Mouse (Mus musculus) forebrain, embryonic 10.5 days (tissue): Measurements from ENCODE around the gene Gpr4. TPM values are rescaled to one million over a fixed set of nuclear protein-coding genes. Genes with fewer than 3 reads are reported as not detected.
A peak's percentile ranks its signal among the peaks of the same experiment; 100 is the strongest.

ENCODE experiments used
- DNase-seq: peaks from one replicate; pipeline ENCODE4 v3.0.0-alpha.2; 2017; ENCODE audit warnings: low spot score; ENCODE audit errors: extremely low spot score
- H3K27ac ChIP-seq: fragments of 300-500 bp; sonication (generic); 2 replicates; pipeline ENCODE4 v1.5.1; 2016; ENCODE audit warnings: mild to moderate bottlenecking
- H3K27me3 ChIP-seq: fragments of 300-500 bp; sonication (generic); 2 replicates; pipeline ENCODE4 v1.6.1; 2016; ENCODE audit warnings: mild to moderate bottlenecking; ENCODE audit not compliant: poor library complexity, severe bottlenecking
- H3K36me3 ChIP-seq: fragments of 300-500 bp; sonication (generic); replicated peaks from 2 replicates; pipeline ENCODE4 v1.6.1; 2016; ENCODE audit warnings: mild to moderate bottlenecking, moderate library complexity
- H3K4me1 ChIP-seq: fragments of 300-500 bp; sonication (generic); 2 replicates; pipeline ENCODE4 v1.6.1; 2016
- H3K4me3 ChIP-seq: fragments of 300-500 bp; sonication (generic); 2 replicates; pipeline ENCODE4 v1.5.1; 2016; ENCODE audit warnings: mild to moderate bottlenecking, moderate library complexity
- H3K9me3 ChIP-seq: fragments of 300-500 bp; sonication (generic); 2 replicates; pipeline ENCODE4 v1.6.1; 2016; ENCODE audit warnings: mild to moderate bottlenecking, moderate library complexity
- WGBS: fragments of 180-500 bp; shearing (Covaris S2); methylation state at CpG from one replicate; pipeline ENCODE4 v1.1.7; 2016; 5-methylcytosine and 5-hydroxymethylcytosine counted together
- polyA plus RNA-seq: library from polyadenylated mRNA; unstranded; fragments of >200 nt; fragmentation: Nextera tagmentation; extraction: Ambion mirVana; gene quantifications from 2 replicates; pipeline ENCODE4 v1.2.1, GENCODE M21; 2016

Gene Gpr4
- polyA plus RNA-seq, 1 experiment from 2014 or later: 1.6 TPM

DNA sequence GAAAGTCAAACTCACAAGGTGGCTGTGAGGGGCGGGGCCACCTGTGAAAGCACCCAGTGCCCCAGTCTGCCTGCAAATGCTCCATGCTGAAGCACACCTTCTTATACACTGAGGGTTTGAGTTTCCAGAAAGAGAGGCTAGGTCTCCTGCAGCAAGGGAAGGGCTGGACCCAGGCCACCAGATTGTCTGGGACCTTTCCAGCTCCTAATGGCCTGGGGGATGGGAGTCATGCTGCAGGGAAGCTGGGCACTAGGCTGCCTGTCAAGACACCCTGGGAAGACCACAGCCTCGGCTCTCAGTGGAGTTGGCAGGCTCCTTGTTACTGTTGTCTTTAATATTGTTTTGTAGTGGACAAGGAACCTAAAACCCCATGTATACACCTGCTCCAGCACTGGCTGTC, 24.1 kb downstream of the Gpr4 start:
- no peak overlapping the region for H3K27ac ChIP-seq
- 83% methylated on average over 2 of the region's 2 CpGs for WGBS
- H3K9me3 ChIP-seq: no peaks in the 10 kb centered on the region

DNA sequence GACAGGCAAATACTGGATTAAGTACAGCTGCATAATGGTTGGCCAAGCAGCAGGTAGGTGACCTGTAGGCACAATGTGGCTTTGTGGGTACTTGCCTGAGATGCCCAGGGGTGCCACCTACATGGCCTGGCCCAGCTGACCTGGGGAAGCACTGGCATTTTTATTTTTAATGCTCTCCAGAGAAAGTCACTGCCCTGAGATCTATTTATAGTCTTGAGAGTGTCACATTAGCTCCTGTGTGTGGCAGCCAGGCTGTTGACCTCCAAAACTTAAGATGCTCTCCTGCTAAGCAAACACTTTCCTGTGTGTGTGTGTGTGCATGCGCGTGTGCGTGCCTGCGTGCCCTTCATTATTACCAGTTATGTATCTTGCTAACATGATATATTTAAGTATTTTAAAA, 26.0 kb downstream of the Gpr4 start:
- 97% methylated on average over 4 of the region's 4 CpGs for WGBS
- H3K36me3 ChIP-seq: peaks cover 28% of the 10 kb centered on the region
- no peaks in the 10 kb centered on the region for H3K27me3 ChIP-seq
- H3K9me3 ChIP-seq: no peaks in the 10 kb centered on the region
- DNase-seq: no peak
- H3K4me1 ChIP-seq: peaks cover 13% of the 10 kb centered on the region
- H3K27ac ChIP-seq: no peak overlapping the region
- no peak overlapping the region for H3K4me3 ChIP-seq

More for the DNA sequence above, 24.1 kb downstream of the Gpr4 start:
- H3K4me3 ChIP-seq: no peak overlapping the region
- peaks cover 13% of the 10 kb centered on the region for H3K4me1 ChIP-seq
- peaks cover 47% of the 10 kb centered on the region for H3K36me3 ChIP-seq
- no peaks in the 10 kb centered on the region for H3K27me3 ChIP-seq
- DNase-seq: no peak

DNA sequence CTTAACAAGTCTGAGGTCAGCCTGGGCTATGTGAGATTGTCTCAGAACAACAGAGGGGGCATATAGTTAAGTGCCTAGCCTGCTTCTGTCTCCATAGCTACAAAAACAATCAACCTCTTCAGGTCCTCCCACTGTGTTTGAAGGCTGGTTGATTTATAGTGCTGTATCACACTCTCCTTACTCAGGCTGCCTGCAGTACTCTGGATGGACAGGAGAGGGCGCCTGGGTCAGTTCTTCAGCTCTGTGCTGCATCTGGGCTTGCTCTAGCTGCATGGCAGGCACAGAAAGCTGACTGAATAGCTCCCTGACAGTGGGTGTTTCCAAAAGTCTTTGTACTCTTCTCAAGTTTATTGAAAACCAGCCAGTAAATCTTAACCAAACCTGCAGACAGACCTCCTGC, 27.1 kb downstream of the Gpr4 start:
- peak; percentile 89 for DNase-seq
- Histone ChIP-seq H3K4me3 (no peak overlapping the region), H3K9me3 (no peaks in the 10 kb centered on the region), H3K4me1 (peaks cover 13% of the 10 kb centered on the region), H3K36me3 (peaks cover 19% of the 10 kb centered on the region), H3K27me3 (no peaks in the 10 kb centered on the region), H3K27ac (0 out of 2 replicates have a peak overlapping the region, but pooled peaks have one; percentile 20)
- WGBS: 0% methylated on average over 1 of the region's 1 CpGs

DNA sequence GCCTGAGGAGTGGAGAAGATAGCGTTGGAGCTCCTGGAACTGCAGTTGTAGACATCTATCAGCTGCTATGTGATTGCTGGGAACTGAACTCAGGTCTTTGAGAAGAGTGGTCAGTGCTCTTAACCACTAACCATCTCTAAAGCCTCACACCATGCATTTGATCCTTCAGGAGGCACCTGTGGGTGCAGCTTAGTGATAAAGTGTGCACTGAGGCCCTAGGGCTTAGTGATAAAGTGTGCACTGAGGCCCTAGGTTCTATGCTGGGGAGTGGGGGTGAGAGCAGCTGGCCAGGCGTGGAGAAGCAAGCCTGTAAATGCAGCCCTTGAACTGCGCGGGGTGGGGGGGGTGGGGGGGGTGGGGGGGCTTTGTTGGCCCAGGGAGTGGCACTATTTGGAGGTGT, 27.6 kb downstream of the Gpr4 start:
- H3K27me3 ChIP-seq: no peaks in the 10 kb centered on the region
- no peak overlapping the region for H3K4me3 ChIP-seq
- DNase-seq: no peak
- H3K4me1 ChIP-seq: peaks cover 13% of the 10 kb centered on the region
- H3K36me3 ChIP-seq: peaks cover 20% of the 10 kb centered on the region
- H3K9me3 ChIP-seq: no peaks in the 10 kb centered on the region
- WGBS: 73% methylated on average over 4 of the region's 4 CpGs
- 0 out of 2 replicates have a peak overlapping the region, but pooled peaks have one; percentile 20 for H3K27ac ChIP-seq

DNA sequence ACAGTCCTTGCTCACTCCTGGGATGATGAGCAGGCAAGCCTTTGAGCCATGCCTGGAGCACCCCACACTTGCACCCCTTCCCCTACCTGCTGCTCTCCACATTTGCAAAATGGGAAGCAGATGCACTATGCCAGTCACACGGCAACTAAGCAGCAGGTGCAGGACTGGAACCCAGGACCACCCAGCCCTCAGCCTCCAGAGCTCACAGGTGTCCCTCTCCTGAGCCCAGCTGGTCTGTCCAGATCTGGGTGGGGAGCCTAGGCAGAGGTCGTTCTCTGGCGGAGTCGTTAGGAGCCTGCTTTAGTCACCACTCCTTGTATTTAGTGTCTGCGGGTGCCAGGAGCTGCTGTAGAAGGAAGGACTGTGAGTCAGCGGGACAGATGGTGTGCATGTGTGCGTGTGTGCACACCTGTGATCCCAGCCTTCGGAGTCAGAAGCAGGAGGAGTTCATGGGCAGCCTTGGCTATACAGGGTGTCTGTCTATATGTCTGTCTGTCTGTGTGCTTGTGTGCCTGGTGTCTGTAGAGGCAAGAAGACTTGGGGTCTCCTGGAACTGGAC, 28.6 kb downstream of the Gpr4 start:
- Histone ChIP-seq H3K4me3 (0 out of 2 replicates have a peak overlapping the region, but pooled peaks have one; percentile 3), H3K27me3 (no peaks in the 10 kb centered on the region), H3K27ac (no peak overlapping the region), H3K36me3 (peaks cover 29% of the 10 kb centered on the region), H3K4me1 (peaks cover 13% of the 10 kb centered on the region), H3K9me3 (no peaks in the 10 kb centered on the region)
- WGBS: 92% methylated on average over 8 of the region's 8 CpGs
- no peak for DNase-seq

DNA sequence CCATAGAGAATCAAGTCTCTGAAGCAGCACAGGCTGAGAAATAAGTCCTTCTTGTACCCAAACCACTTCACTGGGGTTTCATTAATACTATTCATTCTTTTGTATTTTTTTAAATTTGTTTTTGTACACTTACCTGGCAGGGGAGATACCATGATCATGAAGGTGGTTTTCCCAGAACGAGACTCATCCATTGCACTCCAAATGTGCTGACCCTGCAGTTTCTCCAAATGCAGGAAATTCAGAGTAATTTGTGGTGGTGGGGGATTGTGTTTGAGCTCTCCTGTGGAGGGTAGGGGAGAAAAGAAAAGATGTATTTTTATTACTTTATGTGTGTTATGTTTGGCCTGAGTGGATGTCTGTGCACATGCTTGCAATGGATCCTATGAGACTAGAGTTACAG, 29.7 kb downstream of the Gpr4 start:
- Histone ChIP-seq H3K27ac (no peak overlapping the region), H3K9me3 (no peaks in the 10 kb centered on the region), H3K4me1 (peaks cover 13% of the 10 kb centered on the region), H3K27me3 (no peaks in the 10 kb centered on the region), H3K4me3 (no peak overlapping the region), H3K36me3 (peaks cover 40% of the 10 kb centered on the region)
- DNase-seq: no peak
- 93% methylated on average over 1 of the region's 1 CpGs for WGBS

DNA sequence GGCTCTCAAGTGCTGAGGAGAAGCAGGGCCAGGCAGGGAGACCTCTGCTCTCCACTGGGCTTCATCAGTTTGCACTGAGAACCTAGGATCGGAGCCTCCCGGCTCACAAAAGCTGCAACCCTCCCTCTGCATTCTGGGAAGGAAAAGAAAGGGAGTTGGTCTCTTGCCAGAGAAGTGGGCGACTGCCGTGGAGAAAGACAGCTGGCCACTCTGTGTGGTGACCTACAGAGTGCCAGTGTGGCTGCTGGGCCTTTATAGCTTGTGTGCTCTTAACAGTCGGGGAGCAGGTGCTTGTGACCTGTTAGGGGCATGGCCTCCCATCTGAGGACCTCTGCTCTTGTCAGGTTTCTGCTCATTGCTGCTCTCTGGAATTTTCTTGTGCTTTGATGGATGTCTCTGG, 31.5 kb downstream of the Gpr4 start:
- no peak for DNase-seq
- 92% methylated on average over 5 of the region's 5 CpGs for WGBS
- Histone ChIP-seq H3K4me1 (peaks cover 13% of the 10 kb centered on the region), H3K27ac (no peak overlapping the region), H3K27me3 (no peaks in the 10 kb centered on the region), H3K36me3 (peaks cover 47% of the 10 kb centered on the region), H3K9me3 (no peaks in the 10 kb centered on the region), H3K4me3 (no peak overlapping the region)

DNA sequence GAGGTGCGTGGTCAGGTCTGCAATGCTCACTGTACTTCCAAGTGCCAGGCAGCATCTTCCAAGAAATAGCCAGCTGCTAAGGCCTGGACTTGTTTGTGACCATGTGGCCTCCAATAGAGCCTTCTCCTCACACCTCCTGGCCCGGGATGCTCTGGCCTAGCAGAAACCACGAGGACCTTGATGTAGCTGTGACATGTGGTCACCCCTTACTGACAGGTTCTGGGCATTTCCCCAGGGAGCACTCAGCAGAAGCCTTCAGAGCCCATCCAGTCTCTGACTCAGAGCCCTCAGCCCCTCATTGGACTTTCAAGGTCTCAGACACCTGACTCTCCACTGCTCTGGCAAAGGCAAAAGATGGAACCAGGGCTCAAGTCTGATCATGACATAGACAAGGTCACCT, 32.7 kb downstream of the Gpr4 start:
- DNase-seq: no peak
- H3K27ac ChIP-seq: no peak overlapping the region; the same call in 1 of the 2 replicates
- no peaks in the 10 kb centered on the region for H3K27me3 ChIP-seq
- WGBS: 88% methylated on average over 3 of the region's 3 CpGs
- no peak overlapping the region; the same call in 1 of the 2 replicates for H3K4me3 ChIP-seq
- H3K4me1 ChIP-seq: peaks cover under 1% of the 10 kb centered on the region
- H3K36me3 ChIP-seq: peaks cover 49% of the 10 kb centered on the region
- H3K9me3 ChIP-seq: no peaks in the 10 kb centered on the region

DNA sequence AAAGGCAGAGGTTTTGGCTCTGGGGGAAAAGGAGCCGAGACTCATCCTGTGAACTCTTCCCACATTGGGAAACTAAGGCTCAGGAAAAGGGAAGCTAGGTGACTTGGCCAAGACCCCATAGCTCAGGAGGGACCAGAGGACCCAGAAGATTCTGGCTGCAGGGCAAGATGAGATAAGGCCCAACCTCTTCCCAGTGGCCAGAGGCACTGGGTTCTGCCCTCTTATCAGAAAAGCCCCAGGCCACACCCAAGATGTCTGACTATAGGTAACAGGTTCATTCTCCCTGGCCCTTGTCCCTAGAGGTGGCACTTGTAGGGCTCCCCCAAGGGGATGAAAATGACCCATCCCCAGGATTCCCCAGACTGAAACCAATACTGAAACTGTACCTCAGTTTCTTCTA, 34.5 kb downstream of the Gpr4 start:
- Histone ChIP-seq H3K27me3 (no peaks in the 10 kb centered on the region), H3K4me1 (no peaks in the 10 kb centered on the region; the same call in 1 of the 2 replicates), H3K36me3 (peaks cover 37% of the 10 kb centered on the region), H3K4me3 (no peak overlapping the region), H3K27ac (no peak overlapping the region), H3K9me3 (no peaks in the 10 kb centered on the region)
- WGBS: 94% methylated on average over 1 of the region's 1 CpGs
- DNase-seq: no peak

DNA sequence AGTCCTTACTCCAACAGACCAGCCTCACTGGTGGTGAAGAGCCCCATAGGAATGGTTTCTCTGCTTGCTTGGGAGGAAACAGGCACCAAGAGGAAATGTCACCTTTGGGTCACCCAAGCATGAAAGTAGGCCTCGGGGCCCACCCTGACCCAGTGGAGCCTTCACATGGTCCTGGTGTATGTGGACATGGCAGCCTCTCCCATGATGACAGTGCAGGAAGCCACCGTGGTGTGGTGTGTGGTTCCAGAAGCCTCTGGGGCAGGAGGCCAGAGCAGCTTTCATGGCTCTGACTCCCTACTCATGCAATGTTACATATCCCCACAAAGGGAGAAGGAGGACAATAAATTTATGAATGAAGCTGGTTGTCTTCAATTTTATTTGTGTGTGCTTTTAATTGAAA, 35.2 kb downstream of the Gpr4 start:
- Histone ChIP-seq H3K27ac (no peak overlapping the region), H3K36me3 (peaks cover 37% of the 10 kb centered on the region), H3K27me3 (no peaks in the 10 kb centered on the region), H3K4me1 (no peaks in the 10 kb centered on the region; the same call in 1 of the 2 replicates), H3K9me3 (no peaks in the 10 kb centered on the region), H3K4me3 (no peak overlapping the region)
- 96% methylated on average over 2 of the region's 2 CpGs for WGBS
- no peak for DNase-seq

DNA sequence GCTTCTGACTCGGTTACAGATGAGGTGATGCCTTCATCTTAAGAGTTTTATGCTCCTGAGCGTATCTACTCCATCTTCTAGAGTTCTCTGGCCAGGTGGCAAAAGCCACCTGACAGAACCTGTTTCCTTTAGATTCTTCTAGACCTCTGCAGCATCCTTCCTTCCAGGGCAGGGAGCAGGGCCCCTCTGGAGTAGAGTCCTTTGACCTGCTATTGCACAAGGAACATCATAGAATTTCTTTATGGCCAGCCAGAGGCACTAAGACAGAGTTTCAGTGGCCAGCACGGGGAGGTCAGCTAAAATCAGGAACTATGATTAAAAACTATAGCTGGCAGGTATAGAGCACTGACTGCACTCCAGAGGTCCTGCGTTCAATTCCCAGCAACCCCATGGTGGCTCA, 39.7 kb downstream of the Gpr4 start:
- peaks cover 32% of the 10 kb centered on the region for H3K36me3 ChIP-seq
- DNase-seq: no peak
- H3K27me3 ChIP-seq: no peaks in the 10 kb centered on the region
- no peak overlapping the region for H3K4me3 ChIP-seq
- H3K27ac ChIP-seq: no peak overlapping the region
- H3K9me3 ChIP-seq: no peaks in the 10 kb centered on the region
- H3K4me1 ChIP-seq: no peaks in the 10 kb centered on the region
- 86% methylated on average over 4 of the region's 4 CpGs for WGBS

DNA sequence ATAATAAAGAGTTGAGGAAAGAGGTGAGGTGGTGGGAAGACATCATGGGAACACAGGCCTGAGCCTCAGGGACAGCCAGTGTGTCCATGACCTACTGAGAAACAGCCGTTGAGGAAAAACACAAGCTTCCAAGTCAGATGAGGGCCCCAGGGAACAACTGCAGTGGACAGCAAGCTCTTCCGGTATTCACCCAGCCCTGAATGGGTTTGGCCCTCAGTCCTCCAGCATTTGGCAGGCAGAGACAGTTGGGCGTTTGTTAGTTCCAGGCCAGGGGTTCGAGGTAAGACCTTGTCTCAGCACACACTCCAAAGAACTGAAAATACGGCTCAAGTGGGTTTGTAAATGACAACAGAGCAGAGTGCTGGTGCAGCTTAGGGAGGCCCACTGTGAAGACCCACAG, 41.1 kb downstream of the Gpr4 start:
- H3K9me3 ChIP-seq: no peaks in the 10 kb centered on the region
- H3K4me3 ChIP-seq: no peak overlapping the region
- no peak overlapping the region for H3K27ac ChIP-seq
- whole genome bisulfite sequencing: 74% methylated on average over 5 of the region's 5 CpGs
- no peak for DNase-seq
- H3K36me3 ChIP-seq: peaks cover 39% of the 10 kb centered on the region
- peaks cover 11% of the 10 kb centered on the region for H3K4me1 ChIP-seq
- no peaks in the 10 kb centered on the region for H3K27me3 ChIP-seq

DNA sequence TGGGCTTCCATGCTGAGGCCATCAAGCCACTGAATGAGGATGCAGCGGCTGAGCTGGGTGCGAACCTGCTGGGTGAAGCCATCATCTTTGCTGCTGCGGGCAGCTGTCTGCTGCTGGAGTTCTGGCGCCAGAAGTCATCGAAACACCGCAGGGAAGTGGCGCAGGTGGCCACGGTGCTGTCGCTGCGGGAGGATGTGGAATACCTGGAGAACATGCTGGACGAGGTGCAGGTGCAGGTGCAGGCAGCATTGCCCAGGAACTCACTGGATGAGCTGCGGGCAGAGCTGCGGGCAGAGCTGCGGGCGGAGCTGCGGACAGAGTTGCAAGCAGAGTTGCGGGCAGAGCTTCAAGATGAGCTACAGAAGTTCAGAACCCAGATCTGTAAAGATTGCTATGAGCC, 43.1 kb downstream of the Gpr4 start:
- Histone ChIP-seq H3K27me3 (no peaks in the 10 kb centered on the region), H3K9me3 (no peaks in the 10 kb centered on the region), H3K27ac (no peak overlapping the region), H3K4me3 (no peak overlapping the region), H3K36me3 (peaks cover 57% of the 10 kb centered on the region), H3K4me1 (peaks cover 11% of the 10 kb centered on the region)
- no peak for DNase-seq
- WGBS: 86% methylated on average over 17 of the region's 17 CpGs

DNA sequence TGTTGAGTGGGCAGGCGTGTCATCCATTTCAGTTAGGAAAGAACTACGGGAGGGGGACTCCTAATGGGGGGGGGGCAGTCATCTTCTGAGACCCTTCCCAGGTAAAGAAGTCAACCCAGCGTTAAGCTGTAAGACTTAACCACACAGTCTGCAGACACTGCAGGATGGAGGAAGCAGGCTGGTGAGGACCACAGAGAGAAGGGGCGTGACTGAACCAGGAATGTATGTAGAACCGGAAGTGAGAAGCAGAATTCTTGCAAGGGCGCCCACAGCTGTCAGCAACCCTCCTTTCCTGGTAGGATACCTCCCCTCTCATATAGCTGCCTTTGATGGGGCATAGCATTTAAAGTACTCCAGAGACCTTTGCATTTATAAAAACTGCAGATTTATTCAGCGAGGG, 44.2 kb downstream of the Gpr4 start:
- H3K4me3 ChIP-seq: no peak overlapping the region
- H3K36me3 ChIP-seq: peaks cover 69% of the 10 kb centered on the region
- H3K27ac ChIP-seq: no peak overlapping the region
- H3K27me3 ChIP-seq: no peaks in the 10 kb centered on the region
- no peaks in the 10 kb centered on the region for H3K9me3 ChIP-seq
- peaks cover 11% of the 10 kb centered on the region for H3K4me1 ChIP-seq
- WGBS: 91% methylated on average over 7 of the region's 7 CpGs
- no peak for DNase-seq
